Mouse (Mus musculus) adrenal gland, adult 8-10 months (tissue): ENCODE measurements at regions not wholly inside any gene's neighbourhood (a gene's known extent, or its start where the extent isn't known, plus 50 kb on each side); places are given as distances from the start of the nearest gene placed in this dataset.
"Not testable (repeated sequence)": the region's sequence is repeated elsewhere in the genome, so short reads cannot be mapped to it uniquely, and the experiment has no call there.

ENCODE experiments used
- DNase-seq: peaks from one replicate; pipeline ENCODE4 v3.0.0; 2022

DNA sequence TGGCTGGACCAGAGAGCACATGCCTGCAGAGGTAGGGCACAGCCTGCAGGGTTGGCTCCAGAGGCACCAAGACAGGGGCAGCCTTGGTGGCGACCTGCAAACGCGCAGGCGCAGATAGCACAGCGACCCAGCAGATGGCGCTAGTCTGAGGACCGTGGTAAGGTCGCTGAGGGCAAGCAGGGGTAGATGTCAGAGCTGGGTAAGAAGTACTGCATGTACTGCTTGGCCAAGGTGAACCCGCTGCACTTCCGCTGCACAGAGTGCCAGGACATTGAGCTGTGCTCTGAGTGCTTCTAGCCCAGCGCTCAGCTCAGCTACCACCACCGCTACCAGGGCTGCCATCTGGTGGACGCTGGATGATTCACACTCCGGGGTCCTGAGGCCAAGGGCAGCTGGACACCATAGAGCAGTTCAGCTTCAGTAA, 68.3 kb downstream of the Hsp90b1 start:
- peak; percentile 76 for DNase-seq

- DNase-seq: not testable (repeated sequence)
Observed at GRCm38 (mm10) chr10:86636515-86636914, 68.8 kb downstream of the Hsp90b1 start.

DNA sequence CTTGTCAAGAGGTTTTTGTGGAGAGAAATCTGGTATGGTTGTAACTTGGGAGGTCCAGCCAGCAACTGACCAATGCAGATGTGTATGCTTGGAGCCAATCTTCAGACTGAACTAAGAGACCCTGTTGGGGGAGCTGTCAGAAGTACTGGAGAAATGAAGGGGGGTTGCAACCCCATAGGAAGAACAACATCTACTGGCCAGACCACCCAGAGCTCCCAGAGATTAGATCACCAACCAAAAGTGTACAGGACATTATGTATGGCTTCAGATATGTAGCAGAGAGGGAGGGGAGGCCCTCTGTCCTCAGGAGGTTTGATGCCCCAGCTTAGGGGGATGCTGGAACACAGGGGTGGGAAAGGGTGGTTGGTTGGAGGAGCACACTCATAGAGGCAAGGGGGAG, 78.6 kb downstream of the Hsp90b1 start:
- not testable (repeated sequence) for DNase-seq

DNA sequence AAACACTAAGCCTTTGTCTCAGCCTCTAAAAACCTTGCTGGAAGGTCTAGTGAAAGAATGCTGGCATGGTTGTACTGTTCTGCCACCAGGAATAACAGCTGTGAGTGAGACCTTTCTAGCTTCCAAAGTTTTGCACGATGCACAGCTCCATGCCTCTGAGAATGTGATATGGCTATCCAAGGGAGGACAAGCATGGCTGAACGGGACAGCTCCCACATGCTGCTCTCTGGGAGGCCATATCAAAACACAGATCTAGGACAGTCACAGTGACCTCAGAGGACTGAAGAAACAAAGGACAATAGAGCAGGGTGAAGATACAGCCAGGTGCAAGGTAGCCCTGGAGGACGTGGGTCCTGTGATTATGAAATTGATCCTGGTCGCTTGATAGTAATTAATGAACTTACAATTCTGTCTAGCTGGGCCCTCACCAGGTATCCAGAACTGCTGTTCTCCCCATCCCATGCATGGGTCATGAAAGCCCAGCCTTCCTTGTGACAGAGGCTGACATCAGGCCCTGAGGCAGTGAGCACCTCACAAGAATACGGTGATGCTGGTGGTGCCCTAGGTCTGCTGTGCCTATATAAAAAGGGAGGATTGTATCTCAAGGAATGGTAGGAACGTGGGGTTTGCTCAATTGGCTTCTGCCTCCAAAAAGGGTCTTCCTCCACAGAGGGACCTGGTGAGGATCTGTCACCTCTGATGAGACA, 87.2 kb downstream of the Hsp90b1 start:
- not testable (repeated sequence) for DNase-seq

DNA sequence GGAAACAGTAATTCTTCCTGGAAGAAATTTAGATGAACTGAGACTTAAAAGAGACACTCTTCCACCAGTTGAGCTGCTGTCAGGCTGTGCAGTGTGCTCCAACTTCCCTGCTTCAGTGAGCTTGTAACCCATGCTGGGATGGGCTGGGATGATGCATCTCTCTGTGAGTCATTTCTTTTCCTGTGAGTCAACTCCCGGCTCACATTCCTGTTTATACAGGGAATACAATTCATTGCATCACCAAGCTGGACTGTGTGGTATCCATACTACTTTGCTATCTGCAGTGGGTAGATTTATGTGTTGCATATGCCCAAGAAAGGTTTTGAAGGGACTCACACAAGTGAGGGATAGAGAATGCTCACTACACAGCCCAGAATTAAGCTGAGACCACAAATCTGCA, 93.0 kb downstream of the Hsp90b1 start:
- not testable (repeated sequence) for DNase-seq

- DNase-seq: not testable (repeated sequence)
Observed at GRCm38 (mm10) chr10:86610027-86610426, 95.3 kb downstream of the Hsp90b1 start.

GRCm38 (mm10) chr10:86600843-86601242, 102.1 kb upstream of the Syn3 start:
- DNase-seq: not testable (repeated sequence)

DNA sequence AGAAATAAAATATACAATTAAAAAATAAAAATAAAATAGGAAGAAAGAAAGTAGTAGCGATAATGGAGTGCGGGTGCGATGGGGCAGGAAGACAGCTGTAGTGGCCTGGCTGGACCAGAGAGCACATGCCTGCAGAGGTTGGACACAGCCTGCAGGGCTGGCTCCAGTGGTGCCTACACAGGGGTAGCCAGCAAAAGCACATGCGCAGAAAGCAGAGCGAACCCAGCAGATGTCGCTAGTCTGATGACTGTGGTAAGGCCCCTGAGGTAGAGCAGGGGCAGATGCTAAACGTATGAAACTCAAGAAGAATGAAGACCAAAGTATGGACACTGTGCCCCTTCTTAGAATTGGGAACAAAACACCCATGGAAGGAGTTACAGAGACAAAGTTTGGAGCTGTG, 101.3 kb upstream of the Syn3 start:
- not testable (repeated sequence) for DNase-seq

GRCm38 (mm10) chr10:86590211-86590610, 91.5 kb upstream of the Syn3 start:
- DNase-seq: not testable (repeated sequence)

DNA sequence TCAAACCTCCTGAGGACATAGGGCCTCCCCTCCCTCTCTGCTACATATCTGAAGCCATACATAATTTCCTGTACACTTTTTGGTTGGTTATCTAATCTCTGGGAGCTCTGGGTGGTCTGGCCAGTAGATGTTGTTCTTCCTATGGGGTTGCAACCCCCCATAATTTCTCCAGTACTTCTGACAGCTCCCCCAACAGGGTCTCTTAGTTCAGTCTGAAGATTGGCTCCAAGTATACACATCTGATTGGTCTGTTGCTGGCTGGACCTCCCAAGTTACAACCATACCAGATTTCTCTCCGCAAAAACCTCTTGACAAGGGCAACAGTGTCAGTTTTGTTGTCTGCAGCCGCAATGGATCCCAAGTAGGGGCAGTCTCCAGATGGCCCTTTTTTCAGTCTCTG, 68.2 kb upstream of the Syn3 start:
- DNase-seq: not testable (repeated sequence)

DNA sequence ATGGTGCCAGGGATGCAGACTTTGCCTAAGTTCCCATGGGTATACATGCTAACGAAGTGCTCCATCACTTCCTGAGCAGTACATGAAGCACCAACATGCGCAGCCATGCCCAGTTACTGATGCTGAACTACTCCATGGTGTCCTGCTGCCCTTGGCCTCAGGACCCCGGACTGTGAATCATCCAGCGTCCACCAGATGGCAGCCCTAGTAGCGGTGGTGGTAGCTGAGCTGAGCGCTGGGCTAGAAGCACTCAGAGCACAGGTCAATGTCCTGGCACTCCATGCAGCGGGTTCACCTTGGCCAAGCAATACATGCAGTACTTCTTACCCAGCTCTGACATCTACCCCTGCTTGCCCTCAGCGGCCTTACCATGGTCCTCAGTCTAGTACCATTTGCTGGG, 57.1 kb upstream of the Syn3 start:
- peak; percentile 2 for DNase-seq
